Mouse (Mus musculus) bone marrow macrophage, adult 2 months (primary cell): ENCODE results near the gene Usp6nl. TPM values are rescaled to one million over a fixed set of nuclear protein-coding genes. Genes with fewer than 3 reads are reported as not detected.

Experiments used
- H3K27ac ChIP-seq: 2 replicates; pipeline ENCODE4 v1.5.1; 2012; ENCODE audit warnings: low read depth, low read length; ENCODE audit not compliant: insufficient read depth
- H3K4me1 ChIP-seq: 2 replicates; pipeline ENCODE4 v1.6.1; 2012; ENCODE audit warnings: low read length; ENCODE audit not compliant: control insufficient read depth, insufficient read depth
- H3K4me3 ChIP-seq: 2 replicates; pipeline ENCODE4 v1.5.1; 2012; ENCODE audit warnings: mild to moderate bottlenecking, low read length, moderate library complexity; ENCODE audit not compliant: insufficient read depth
- CTCF ChIP-seq: IDR thresholded peaks from 2 replicates; pipeline ENCODE4 v1.5.1; 2012; ENCODE audit warnings: low read depth, mild to moderate bottlenecking, low read length, moderate library complexity
- POLR2A ChIP-seq: IDR thresholded peaks from 2 replicates; pipeline ENCODE4 v1.6.1; 2012; ENCODE audit warnings: mild to moderate bottlenecking, low read depth, low read length, borderline replicate concordance
- polyA plus RNA-seq: library from polyadenylated mRNA; stranded (reverse); fragments of >200 nt; gene quantifications from 2 replicates; pipeline ENCODE4 v1.2.4, GENCODE M21; 2012; ENCODE audit not compliant: missing spikeins, insufficient read depth, insufficient read length

The Usp6nl gene
- 4.6 and 5.6 TPM in 2 replicates for polyA plus RNA-seq

GRCm38 (mm10) chr2:6322376-6322901, at the start of gene Usp6nl:
Usp6nl (plus strand) TSS chr2:6322667.
- TF ChIP-seq CTCF (no peak), POLR2A (no peak)
- H3K27ac ChIP-seq, result peak within 1 kb of the TSS; percentile 35
- peak within 1 kb of the TSS; percentile 72 for H3K4me3 ChIP-seq
- H3K4me1 ChIP-seq, result peaks cover 17% of the 10 kb centered on the region

GRCm38 (mm10) chr2:6273392-6273845, 49.0 kb upstream of the Usp6nl start:
- Histone ChIP-seq H3K4me1 (peaks cover 32% of the 10 kb centered on the region), H3K4me3 (peak overlapping the region; percentile 34), H3K27ac (peak overlapping the region; percentile 79)
- TF ChIP-seq POLR2A (no peak), CTCF (no peak)

- TF ChIP-seq CTCF (no peak), POLR2A (no peak)
- peak overlapping the region; percentile 34 for H3K27ac ChIP-seq
- H3K4me1 ChIP-seq, result peaks cover 30% of the 10 kb centered on the region
- no peak overlapping the region for H3K4me3 ChIP-seq
Measured at GRCm38 (mm10) chr2:6278813-6279530, 43.5 kb upstream of the Usp6nl start.

- no peak overlapping the region for H3K27ac ChIP-seq
- TF ChIP-seq CTCF, result no peak
- no peak for TF ChIP-seq POLR2A
Measured at GRCm38 (mm10) chr2:6279614-6280301, 42.7 kb upstream of the Usp6nl start.

GRCm38 (mm10) chr2:6283569-6283968, 38.9 kb upstream of the Usp6nl start:
- TF ChIP-seq POLR2A (no peak), CTCF (no peak)
- no peak overlapping the region for H3K4me3 ChIP-seq
- peaks cover 18% of the 10 kb centered on the region for H3K4me1 ChIP-seq
- H3K27ac ChIP-seq, result no peak overlapping the region

More at GRCm38 (mm10) chr2:6279614-6280301, 42.7 kb upstream of the Usp6nl start:
- Histone ChIP-seq H3K4me1 (peaks cover 27% of the 10 kb centered on the region), H3K4me3 (no peak overlapping the region)

GRCm38 (mm10) chr2:6284784-6285183, 37.7 kb upstream of the Usp6nl start:
- Histone ChIP-seq H3K4me1 (peaks cover 8% of the 10 kb centered on the region), H3K27ac (no peak overlapping the region), H3K4me3 (no peak overlapping the region)
- no peak for TF ChIP-seq CTCF

- no peak overlapping the region for H3K4me3 ChIP-seq
- TF ChIP-seq POLR2A (no peak), CTCF (no peak)
- H3K4me1 ChIP-seq, result peaks cover 3% of the 10 kb centered on the region
- H3K27ac ChIP-seq, result no peak overlapping the region
Measured at GRCm38 (mm10) chr2:6285794-6286193, 36.7 kb upstream of the Usp6nl start.

GRCm38 (mm10) chr2:6293825-6294444, 28.5 kb upstream of the Usp6nl start:
- TF ChIP-seq POLR2A, result no peak
- TF ChIP-seq CTCF, result no peak
- Histone ChIP-seq H3K4me1 (peaks cover 10% of the 10 kb centered on the region), H3K4me3 (no peak overlapping the region), H3K27ac (no peak overlapping the region)

GRCm38 (mm10) chr2:6294993-6295628, 27.4 kb upstream of the Usp6nl start:
- TF ChIP-seq CTCF (no peak), POLR2A (no peak)
- Histone ChIP-seq H3K4me3 (no peak overlapping the region), H3K27ac (no peak overlapping the region), H3K4me1 (peaks cover 10% of the 10 kb centered on the region)

- Histone ChIP-seq H3K4me1 (0 out of 2 replicates have a peak, but pooled peaks cover 2% of the 10 kb centered on the region), H3K4me3 (no peak overlapping the region), H3K27ac (no peak overlapping the region)
- TF ChIP-seq CTCF (no peak), POLR2A (no peak)
Measured at GRCm38 (mm10) chr2:6304768-6305167, 17.7 kb upstream of the Usp6nl start.
